Mouse (Mus musculus) lung, adult 18-20 months (tissue): Measurements from ENCODE around the gene Ube2n.
"Not testable (repeated sequence)": the region's sequence is repeated elsewhere in the genome, so short reads cannot be mapped to it uniquely, and the experiment has no call there.

Experiments
- DNase-seq, 2 experiments: peaks; one replicate each; pipeline ENCODE4 v3.0.0; 2022; ENCODE audit warnings: mixed read lengths in 2 of 2

Gene Ube2n

DNA sequence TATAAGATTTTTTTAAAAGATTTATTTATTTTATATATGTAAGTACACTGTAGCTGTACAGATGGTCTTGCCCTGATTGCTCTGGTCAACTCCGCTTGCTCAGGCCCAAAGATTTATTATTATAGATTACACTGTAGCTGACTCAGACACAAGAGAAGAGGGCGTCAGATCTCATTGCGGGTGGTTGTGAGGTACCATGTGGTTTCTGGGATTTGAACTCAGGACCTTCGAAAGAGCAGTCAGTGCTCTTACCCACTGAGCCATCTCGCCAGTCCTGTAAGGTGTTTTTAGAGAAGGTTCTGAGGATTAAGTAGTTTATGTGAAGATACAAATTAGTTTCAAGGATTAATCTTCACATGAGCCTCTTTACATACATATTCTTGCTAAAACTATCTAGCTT lies 10.9 kb downstream of the Ube2n start:
- DNase-seq = no peak

- peak in 1 of 2 experiments; percentile 40 for DNase-seq
Observed at GRCm38 (mm10) chr10:95526495-95527122, 11.7 kb downstream of the Ube2n start.

DNA sequence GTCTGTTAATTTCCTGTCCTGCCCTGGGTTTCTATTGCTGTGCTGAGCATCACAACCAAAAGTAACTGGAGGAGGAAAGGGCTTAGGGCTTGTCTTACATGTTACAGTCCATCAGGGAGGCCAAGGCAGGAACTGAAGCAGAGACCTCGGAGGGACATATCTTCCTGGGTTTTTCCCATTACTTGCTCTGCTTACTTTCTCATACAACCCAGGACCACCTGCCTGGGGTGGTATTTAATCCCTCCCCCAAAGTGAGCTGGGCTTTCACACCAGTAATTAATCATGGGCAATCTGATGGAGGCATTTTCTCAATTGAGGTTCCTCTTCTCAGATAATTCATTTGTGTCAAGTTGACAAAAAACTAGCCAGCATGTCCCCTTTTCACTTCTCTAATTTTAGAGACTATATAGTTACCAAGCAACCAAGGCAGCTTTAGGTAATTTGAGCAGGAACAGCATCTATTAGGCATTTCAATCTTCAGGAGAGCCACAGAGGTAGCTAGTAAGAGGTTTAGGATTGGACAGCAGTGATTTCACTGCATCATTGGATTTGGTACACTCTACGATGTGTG lies 15.7 kb downstream of the Ube2n start:
- DNase-seq = no peak

DNA sequence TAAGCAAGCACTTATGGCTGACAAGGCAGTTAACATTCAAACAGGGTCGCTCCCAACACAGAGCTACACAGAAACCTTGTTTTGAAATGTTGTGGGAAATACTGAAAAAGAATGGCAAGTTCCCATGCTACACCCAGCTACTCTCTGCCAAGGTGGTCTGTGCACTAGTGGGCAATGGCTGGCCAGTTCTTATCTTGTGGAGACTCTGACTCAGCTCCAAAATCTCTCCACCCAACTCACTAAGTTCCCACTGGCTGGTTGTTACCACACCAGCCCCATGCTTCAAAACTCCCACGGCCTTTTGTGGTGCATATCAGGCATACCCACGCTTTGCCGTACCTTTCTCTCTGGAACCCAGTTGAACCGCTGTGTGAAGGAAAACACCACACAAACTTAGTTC lies 18.0 kb downstream of the Ube2n start:
- DNase-seq = peak in 1 of 2 experiments; percentile 18

DNA sequence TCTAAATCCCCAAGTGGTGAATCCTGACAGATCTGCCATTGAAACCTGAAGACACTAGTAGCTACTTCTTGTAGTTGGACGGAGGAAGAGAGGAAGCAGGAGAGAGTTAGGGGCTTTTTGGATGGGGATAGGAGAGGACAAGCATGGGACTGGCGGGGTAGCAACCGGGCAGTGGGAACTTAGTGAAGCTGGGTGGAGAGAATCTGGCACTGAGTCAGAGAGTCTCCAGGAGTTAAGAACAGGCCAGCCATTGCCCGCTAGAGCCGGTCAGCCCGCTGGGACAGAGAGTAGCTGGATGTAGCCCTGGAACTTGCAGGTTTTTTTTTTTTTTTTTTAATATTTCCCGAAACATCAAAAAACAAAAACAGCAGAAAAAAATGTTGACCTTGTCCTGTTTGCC lies 18.4 kb downstream of the Ube2n start:
- no peak for DNase-seq

DNA sequence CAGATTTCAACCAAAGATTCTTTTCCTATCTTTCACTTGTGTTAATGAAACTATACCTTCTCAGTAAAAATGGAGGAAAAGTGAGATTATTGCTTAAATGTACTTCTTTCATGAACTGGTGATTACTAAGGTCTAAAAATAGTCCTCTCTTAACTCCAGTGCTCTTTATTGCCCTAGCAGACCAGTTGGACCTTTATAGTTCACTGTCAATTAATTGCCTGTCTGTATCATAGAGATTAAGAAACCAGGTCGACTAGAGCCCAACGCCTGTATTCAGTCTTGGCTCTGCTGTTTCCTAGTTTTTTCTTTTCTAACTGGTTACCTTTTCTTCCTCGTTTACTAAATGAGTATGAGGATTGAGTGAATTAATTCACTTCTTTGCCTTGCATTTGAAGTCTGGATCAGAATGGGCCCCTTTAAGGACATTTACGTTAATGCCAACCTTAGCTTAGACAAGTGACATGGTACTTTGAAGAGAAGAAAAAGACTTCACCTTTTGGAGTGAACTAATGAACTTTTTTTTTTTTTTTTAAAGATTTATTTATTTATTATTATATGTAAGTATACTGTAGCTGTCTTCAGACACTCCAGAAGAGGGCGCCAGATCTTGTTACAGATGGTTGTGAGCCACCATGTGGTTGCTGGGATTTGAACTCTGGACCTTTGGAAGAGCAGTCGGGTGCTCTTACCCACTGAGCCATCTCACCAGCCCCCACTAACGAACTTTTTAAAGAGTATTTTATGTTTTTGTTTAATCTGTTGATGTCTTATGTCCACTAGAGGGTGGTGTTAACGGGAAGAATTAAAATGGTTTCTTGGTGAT lies 20.7 kb downstream of the Ube2n start:
- no peak for DNase-seq

- DNase-seq = no peak
Observed at GRCm38 (mm10) chr10:95536222-95536541, 21.2 kb downstream of the Ube2n start.

GRCm38 (mm10) chr10:95539260-95539659 lies 24.3 kb downstream of the Ube2n start:
- DNase-seq = no peak

- no peak for DNase-seq
Observed at GRCm38 (mm10) chr10:95539841-95540240, 24.9 kb downstream of the Ube2n start.

- no peak for DNase-seq
Observed at GRCm38 (mm10) chr10:95542916-95543315, 28.0 kb downstream of the Ube2n start.

DNA sequence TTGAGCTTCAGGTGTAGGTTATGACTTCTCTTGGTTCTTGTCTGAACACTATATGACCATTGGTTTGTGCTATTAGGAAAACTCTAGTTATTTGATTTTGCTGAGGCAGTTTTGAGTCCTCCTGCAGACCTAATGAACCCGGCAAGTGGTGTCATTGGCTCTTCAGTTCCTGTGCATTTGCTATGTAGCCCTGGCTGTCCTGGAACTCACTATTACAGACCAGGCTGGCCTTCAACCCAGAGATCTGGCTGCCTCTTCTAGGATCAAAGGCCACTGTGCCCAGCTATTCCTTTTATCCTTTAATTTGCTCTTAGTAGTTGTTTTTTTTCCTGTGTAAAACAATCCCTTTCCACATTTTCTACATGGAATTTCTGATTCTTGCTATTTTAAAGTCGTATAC lies 28.4 kb downstream of the Ube2n start:
- no peak for DNase-seq

DNA sequence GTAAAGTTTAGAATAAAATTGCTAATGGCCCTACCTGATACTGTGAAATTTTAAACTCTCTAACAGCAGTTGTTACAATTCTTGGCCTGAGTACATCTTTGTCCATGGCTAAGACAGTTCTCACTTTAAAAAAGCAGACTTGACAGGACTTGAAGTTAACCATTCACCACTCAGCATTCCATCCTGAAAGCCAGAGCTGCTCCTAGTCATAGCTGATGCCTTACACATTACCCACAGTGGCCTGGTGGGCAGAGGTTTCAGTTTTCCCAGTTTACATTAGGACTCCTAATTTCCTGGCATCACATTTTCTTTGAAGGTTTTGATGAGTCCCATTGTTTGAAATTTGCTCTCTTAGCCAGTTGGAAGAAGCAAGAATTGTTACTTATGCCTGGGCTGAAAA lies 29.1 kb downstream of the Ube2n start:
- DNase-seq = no peak

- DNase-seq = no peak
Observed at GRCm38 (mm10) chr10:95544651-95545050, 29.7 kb downstream of the Ube2n start.

DNA sequence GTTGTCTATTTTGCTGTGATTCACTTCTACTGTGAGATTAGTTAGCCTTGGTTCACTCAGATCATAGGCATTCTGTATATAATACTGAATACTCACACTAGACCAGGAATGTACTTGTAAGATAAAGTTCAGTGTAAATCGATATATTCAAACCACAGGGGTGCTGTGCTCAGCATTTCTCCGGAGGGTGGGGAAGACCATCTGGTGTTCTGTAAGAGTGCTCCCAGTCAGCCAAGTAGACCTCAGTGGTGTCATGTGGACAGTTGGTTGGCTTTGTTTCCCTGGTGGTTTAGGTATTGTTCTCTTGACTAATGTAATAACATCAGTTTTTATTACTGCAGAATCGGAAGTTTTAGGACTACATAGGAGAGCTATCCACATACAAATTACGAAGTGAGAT lies 30.1 kb downstream of the Ube2n start:
- no peak for DNase-seq

GRCm38 (mm10) chr10:95546178-95546577 lies 31.2 kb downstream of the Ube2n start:
- DNase-seq = no peak

GRCm38 (mm10) chr10:95548154-95548826 lies 33.3 kb downstream of the Ube2n start:
- DNase-seq = no peak

DNA sequence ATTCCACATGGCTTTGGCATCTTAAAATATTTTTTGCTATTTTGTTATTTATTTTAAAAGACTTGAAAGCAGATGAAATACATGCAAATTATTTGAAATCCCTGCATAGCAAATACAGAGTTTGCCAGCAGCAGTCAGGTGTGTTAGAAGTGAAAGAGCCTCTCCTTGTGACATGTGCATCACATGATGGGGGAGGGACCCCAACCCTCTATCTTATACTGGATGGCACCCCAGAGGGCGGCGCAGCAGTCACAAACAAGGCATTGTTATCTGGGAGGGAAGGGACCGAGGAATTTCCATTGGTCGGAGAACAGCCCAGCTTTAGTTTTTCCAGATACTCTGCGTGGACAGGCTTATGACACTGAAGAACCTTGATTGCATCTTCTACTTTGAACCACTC lies 34.1 kb downstream of the Ube2n start:
- not testable (repeated sequence) for DNase-seq

- no peak for DNase-seq
Observed at GRCm38 (mm10) chr10:95550506-95550905, 35.6 kb downstream of the Ube2n start.

- no peak for DNase-seq
Observed at GRCm38 (mm10) chr10:95551752-95552151, 36.8 kb downstream of the Ube2n start.

DNA sequence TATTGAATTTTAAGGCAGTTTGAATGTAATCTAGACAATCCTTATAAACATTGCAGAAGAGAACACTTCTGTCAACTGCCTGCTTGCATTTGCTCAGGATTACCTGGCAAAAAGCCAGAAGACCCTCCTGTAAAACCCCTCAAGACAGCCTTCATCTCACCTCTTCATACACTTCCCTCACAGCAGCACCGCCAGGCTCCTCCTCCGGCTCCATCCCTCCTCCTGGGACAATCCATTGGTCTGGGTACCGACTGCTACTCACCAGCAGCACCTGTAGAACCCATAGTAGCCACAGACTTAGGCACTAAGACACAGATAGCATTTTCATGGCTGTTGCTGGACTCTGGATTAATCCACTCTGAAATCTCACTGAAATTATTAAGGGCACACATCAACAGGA lies 37.4 kb downstream of the Ube2n start:
- DNase-seq = no peak

- no peak for DNase-seq
Observed at GRCm38 (mm10) chr10:95555866-95556265, 40.9 kb downstream of the Ube2n start.

GRCm38 (mm10) chr10:95557337-95557828 lies 42.4 kb downstream of the Ube2n start:
- peak in 1 of 2 experiments; percentile 30 for DNase-seq

- no peak for DNase-seq
Observed at GRCm38 (mm10) chr10:95559426-95559825, 44.5 kb downstream of the Ube2n start.
